Comparison of ENCODE assay signal across 8 mouse cellular contexts in the genomic region with DNA sequence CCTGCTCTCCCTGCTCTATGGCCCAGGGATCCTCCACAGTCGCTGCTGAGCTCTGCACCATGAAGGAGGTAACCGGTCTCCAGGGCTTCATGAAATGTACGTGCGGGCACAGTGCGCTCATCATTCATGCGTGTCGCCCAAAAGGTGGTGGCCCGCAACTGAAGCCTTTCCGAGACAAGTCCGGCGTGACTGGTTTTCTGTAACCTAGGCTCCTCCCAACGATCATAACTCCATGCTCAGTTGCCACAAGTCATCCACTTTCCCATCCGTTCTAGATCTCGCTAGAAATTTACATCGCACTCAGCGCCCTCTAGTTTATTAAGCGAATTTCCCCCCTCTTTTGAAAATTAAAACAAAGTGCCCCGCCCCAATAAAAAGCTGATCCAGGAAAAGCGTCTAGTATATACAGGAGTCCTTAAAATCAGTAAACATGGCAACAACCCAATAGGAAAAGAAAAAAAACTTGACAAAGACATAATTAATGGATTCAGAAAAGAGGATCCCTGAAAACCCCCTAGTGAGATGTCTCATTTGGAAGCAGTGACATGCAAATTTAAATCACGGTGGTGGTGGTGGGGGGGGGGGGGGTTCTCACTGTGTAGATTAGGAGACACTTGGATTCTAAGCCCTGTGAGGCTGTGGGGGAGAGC. TPM values are rescaled to one million over a fixed set of nuclear protein-coding genes. Genes with fewer than 3 reads are reported as not detected.
A peak's percentile ranks its signal among the peaks of the same experiment; 100 is the strongest.
DNase-seq lines count a peak whose midpoint lies in the region; ATAC-seq lines count a peak whose summit lies in the region.

No protein-coding gene starts in this region.

- H3K4me1 ChIP-seq in lung, embryonic 15.5 days = peaks cover 23% of the 10 kb centered on the region
- peaks cover 23% of the 10 kb centered on the region; the same call in 1 of the 2 replicates for H3K4me1 ChIP-seq in forebrain, embryonic 12.5 days
- H3K4me1 ChIP-seq in limb, embryonic 13.5 days = peaks cover 16% of the 10 kb centered on the region
- peaks cover 15% of the 10 kb centered on the region; the same call in 1 of the 2 replicates for H3K4me1 ChIP-seq in stomach, embryonic 14.5 days (ENCODE audit: control insufficient read depth, insufficient read depth, low read length)

- no peak overlapping the region for H3K27ac ChIP-seq in lung, embryonic 15.5 days
- H3K27ac ChIP-seq in forebrain, embryonic 12.5 days = no peak overlapping the region
- H3K27ac ChIP-seq in limb, embryonic 13.5 days = no peak overlapping the region
- no peak overlapping the region for H3K27ac ChIP-seq in stomach, embryonic 14.5 days (ENCODE audit: low read length)

- H3K9me3 ChIP-seq in lung, embryonic 15.5 days = no peaks in the 10 kb centered on the region
- no peaks in the 10 kb centered on the region for H3K9me3 ChIP-seq in forebrain, embryonic 12.5 days
- no peaks in the 10 kb centered on the region for H3K9me3 ChIP-seq in limb, embryonic 13.5 days
- no peaks in the 10 kb centered on the region for H3K9me3 ChIP-seq in stomach, embryonic 14.5 days (ENCODE audit: control insufficient read depth, low read depth, low read length)

- ATAC-seq in lung, embryonic 15.5 days (ENCODE audit: borderline replicate concordance, extremely low read depth, low FRiP score, low TSS enrichment) = no peak
- ATAC-seq in forebrain, embryonic 12.5 days (ENCODE audit: low FRiP score) = no peak
- ATAC-seq in limb, embryonic 13.5 days (ENCODE audit: low FRiP score, low read depth) = no peak
- ATAC-seq in stomach, embryonic 14.5 days (ENCODE audit: insufficient number of reproducible peaks, insufficient read depth, low FRiP score, low read depth) = no peak

- H3K27me3 ChIP-seq in lung, embryonic 15.5 days = no peaks in the 10 kb centered on the region
- H3K27me3 ChIP-seq in forebrain, embryonic 12.5 days = peaks cover 39% of the 10 kb centered on the region
- H3K27me3 ChIP-seq in limb, embryonic 13.5 days = peaks cover 40% of the 10 kb centered on the region
- H3K27me3 ChIP-seq in stomach, embryonic 14.5 days (ENCODE audit: control insufficient read depth, insufficient read depth, low read length) = no peaks in the 10 kb centered on the region

- no peak overlapping the region for H3K9ac ChIP-seq in lung, embryonic 15.5 days
- no peak overlapping the region for H3K9ac ChIP-seq in forebrain, embryonic 12.5 days
- no peak overlapping the region for H3K9ac ChIP-seq in limb, embryonic 13.5 days
- no peak overlapping the region for H3K9ac ChIP-seq in stomach, embryonic 14.5 days (replicated peaks; ENCODE audit: low read depth, low read length)

- 13% methylated on average over 20 of the region's 20 CpGs for WGBS in lung, embryonic 15.5 days
- WGBS in forebrain, embryonic 12.5 days = 6% methylated on average over 20 of the region's 20 CpGs
- WGBS in limb, embryonic 13.5 days = 10% methylated on average over 20 of the region's 20 CpGs
- WGBS in stomach, embryonic 14.5 days = 11% methylated on average over 20 of the region's 20 CpGs

- H3K4me3 ChIP-seq in lung, embryonic 15.5 days = peak overlapping the region; percentile 19; the same call in 1 of the 2 replicates
- H3K4me3 ChIP-seq in forebrain, embryonic 12.5 days (replicated peaks) = peak overlapping the region; percentile 10; the same call in 1 of the 2 replicates
- H3K4me3 ChIP-seq in limb, embryonic 13.5 days = peak overlapping the region; percentile 31
- no peak overlapping the region for H3K4me3 ChIP-seq in stomach, embryonic 14.5 days (ENCODE audit: low read depth, low read length)

- no peak for DNase-seq in lung, postnatal 25 days (ENCODE audit: low spot score)
- DNase-seq in adipocyte (ENCODE audit: low spot score) = no peak
- no peak for DNase-seq in layer of hippocampus, adult 9-10 months (ENCODE audit: low spot score)
- DNase-seq in right cerebral cortex, postnatal 25 days = no peak

- no peaks in the 10 kb centered on the region for H3K36me3 ChIP-seq in lung, embryonic 15.5 days
- no peaks in the 10 kb centered on the region for H3K36me3 ChIP-seq in forebrain, embryonic 12.5 days (replicated peaks)
- no peaks in the 10 kb centered on the region for H3K36me3 ChIP-seq in limb, embryonic 13.5 days
- H3K36me3 ChIP-seq in stomach, embryonic 14.5 days (ENCODE audit: control insufficient read depth, insufficient read depth, low read length) = no peaks in the 10 kb centered on the region

- H3K4me2 ChIP-seq in lung, embryonic 15.5 days = peak overlapping the region; percentile 51
- H3K4me2 ChIP-seq in forebrain, embryonic 12.5 days = peak overlapping the region; percentile 44
- peak overlapping the region; percentile 58 for H3K4me2 ChIP-seq in limb, embryonic 13.5 days (replicated peaks)
- H3K4me2 ChIP-seq in stomach, embryonic 14.5 days (replicated peaks; ENCODE audit: low read depth, low read length) = peak overlapping the region; percentile 25; the same call in 1 of the 2 replicates

RNA-seq across cellular contexts. Expression of a gene that starts 28.2 kb away (rescaled TPM):
- polyA plus RNA-seq in lung, embryonic 15.5 days (2015; fragmentation: Nextera tagmentation; extraction: Ambion mirVana) = 25.0 and 31.4 TPM in 2 replicates
- 107 and 110 TPM in 2 replicates for polyA plus RNA-seq in forebrain, embryonic 12.5 days (2016; fragmentation: Nextera tagmentation; extraction: Ambion mirVana)
- 19.7 and 20.9 TPM in 2 replicates for polyA plus RNA-seq in limb, embryonic 13.5 days (2015; fragmentation: Nextera tagmentation; extraction: Ambion mirVana)
- polyA plus RNA-seq in stomach, embryonic 14.5 days (2014; fragmentation: Nextera tagmentation; extraction: Ambion mirVana) = 37.1 and 38.0 TPM in 2 replicates
